Mouse (Mus musculus): ENCODE measurements around the gene Hist2h4.
"Not testable (repeated sequence)": the region's sequence is repeated elsewhere in the genome, so short reads cannot be mapped to it uniquely, and the experiment has no call there.

The Hist2h4 gene

DNA sequence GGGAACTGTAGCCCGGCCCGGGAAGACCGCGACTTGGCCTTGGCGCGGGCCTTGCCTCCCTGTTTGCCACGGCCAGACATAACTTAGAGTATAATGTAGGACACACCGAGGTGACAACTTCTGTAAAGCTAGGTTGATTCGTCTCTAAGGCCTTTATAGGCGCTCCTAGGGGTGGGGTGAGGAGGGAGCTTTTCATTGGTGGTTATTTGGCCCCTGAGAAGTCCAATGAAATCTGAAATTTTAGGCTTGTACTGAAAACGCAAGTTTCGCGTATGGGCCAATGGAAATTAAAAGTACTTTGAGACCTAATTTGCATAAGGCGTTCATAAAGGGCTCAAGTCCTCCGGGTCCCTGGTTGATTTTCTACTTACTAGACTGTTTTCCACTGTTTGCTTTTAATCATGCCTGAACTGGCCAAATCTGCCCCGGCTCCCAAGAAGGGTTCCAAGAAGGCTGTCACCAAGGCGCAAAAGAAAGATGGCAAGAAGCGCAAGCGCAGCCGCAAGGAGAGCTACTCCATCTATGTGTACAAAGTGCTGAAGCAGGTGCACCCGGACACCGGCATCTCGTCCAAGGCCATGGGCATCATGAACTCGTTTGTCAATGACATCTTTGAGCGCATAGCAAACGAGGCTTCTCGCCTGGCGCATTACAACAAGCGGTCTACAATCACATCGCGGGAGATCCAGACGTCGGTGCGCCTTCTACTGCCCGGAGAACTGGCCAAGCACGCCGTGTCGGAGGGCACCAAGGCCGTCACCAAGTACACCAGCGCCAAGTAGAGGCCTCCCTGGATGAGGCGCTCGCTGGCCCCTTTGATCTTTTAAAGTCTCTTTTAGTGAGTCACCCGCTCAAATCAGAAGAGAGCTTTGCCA lies 42.1 kb downstream of the Hist2h4 start, which contains the start of the genes Hist2h2ac and Hist2h2be:
Gene Hist2h2ac, minus strand, starts transcription at position 116 of the 875 bp plus-strand sequence.
Gene Hist2h2be, plus strand, starts transcription at position 355 of the 875 bp plus-strand sequence.
- peak; percentile 84 to 88 for DNase-seq

DNA sequence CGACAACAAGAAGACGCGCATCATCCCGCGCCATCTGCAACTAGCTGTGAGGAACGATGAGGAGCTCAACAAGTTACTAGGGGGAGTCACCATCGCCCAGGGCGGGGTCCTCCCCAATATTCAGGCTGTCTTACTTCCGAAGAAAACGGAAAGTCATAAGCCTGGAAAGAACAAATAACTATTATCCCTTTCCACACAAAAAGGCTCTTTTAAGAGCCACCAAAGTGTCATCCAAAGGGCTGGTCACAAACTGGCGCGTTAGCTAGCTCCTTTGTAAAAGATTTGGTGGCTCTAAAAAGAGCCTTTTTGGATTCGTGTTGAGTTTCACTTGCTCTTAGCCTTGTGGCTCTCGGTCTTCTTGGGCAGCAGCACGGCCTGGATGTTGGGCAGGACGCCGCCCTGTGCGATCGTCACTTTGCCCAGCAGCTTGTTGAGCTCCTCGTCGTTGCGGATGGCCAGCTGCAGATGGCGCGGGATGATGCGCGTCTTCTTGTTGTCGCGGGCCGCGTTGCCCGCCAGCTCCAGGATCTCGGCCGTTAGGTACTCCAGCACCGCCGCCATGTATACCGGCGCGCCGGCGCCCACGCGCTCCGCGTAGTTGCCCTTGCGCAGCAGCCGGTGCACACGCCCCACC lies 42.9 kb downstream of the Hist2h4 start:
- not testable (repeated sequence) for DNase-seq

DNA sequence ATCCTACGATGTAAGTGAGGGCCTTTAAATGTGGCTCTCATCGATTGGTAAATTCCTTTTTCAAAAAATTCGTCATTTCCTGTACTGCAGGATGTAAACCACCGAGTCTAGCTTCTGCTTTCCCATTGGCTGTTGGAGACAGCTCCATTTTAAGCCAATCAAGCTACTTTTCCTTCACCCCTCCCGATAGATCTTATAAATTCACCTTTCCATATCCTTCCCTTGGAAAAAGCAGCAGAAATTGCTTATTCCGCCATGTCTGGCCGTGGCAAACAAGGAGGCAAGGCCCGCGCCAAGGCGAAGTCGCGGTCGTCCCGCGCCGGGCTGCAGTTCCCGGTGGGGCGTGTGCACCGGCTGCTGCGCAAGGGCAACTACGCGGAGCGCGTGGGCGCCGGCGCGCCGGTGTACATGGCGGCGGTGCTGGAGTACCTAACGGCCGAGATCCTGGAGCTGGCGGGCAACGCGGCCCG lies 43.4 kb downstream of the Hist2h4 start, which contains the start of the genes Bola1 and Hist2h2ab:
Gene Bola1, minus strand, starts transcription at position 49 of the 470 bp plus-strand sequence.
Gene Hist2h2ab, plus strand, starts transcription at position 205 of the 470 bp plus-strand sequence.
- DNase-seq: peak; percentile 84 to 85

DNA sequence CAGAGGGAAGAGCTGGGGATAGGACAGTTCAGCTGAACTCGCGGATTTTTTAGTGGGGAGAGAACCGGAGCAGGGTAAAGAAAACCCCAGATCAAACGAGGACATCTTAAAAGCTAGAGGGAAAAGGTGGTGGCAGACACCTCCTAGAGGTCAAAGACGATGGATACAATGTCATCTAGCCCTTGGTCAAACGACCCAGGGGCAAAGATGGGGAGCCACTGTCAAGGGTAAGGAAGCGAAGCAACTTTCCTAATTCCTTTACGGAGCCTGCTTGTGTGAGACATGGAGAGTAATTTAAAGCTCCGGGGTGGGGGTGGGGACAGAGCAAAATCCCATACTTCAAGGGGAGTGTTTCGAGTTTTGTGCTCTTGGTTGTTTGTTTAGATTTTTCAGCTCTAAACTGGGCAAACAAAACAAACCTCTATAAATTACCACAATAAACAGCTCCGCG lies 43.9 kb downstream of the Hist2h4 start:
- DNase-seq: peak; percentile 50 to 52
